Mouse (Mus musculus) CD8-positive naive resting alpha-beta T cell, adult 2 months (primary cell): ENCODE measurements at regions not wholly inside any gene's neighbourhood (a gene's known extent, or its start where the extent isn't known, plus 50 kb on each side); places are given as distances from the start of the nearest gene placed in this dataset.

Experiments
- DNase-seq, 2 experiments: peaks; one replicate each; pipeline ENCODE4 v3.0.0; 2022; ENCODE audit warnings: low read depth in 2 of 2, low spot score in 2 of 2

DNA sequence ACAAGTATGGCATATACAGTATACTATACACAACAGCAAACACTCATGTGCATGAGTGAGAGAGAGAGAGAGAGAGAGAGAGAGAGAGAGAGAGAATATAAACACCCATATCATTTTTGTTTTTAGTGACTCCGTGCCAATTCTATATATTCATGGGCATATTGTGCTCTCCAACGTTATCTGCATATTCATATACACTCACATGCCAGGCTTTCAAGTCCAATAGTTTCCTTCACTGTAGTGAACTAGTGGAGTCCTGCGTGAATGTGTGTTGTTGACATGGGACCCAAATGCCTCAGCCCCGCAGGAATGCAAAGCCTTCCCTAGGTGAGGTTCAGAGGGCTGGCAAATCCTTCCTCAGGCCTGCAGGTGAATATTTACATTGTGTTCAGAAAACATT is 53.4 kb upstream of the Nab1 start:
- DNase-seq: no peak

DNA sequence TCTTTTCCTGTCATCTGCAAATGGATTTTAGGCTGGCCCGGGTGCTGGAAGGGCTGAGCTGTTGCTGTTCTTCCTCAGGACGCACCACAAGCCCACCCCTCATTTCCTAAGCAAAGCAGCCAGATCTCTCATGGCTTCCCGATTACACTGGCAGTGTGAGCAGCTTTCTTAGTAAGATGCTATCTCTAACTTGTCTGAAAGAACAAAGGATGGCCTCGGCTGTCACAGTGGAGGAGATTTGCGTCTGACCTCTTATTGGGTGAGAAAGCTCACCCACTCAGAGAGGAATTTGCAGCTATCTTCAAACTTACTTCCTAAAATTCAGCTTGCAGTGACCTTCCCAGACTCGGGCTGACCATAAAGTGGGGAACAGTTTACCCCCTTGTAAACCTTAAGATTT is 64.7 kb upstream of the Nemp2 start:
- no peak for DNase-seq

- no peak for DNase-seq
Measured at GRCm38 (mm10) chr1:52571674-52572073, 58.8 kb upstream of the Nemp2 start.

DNA sequence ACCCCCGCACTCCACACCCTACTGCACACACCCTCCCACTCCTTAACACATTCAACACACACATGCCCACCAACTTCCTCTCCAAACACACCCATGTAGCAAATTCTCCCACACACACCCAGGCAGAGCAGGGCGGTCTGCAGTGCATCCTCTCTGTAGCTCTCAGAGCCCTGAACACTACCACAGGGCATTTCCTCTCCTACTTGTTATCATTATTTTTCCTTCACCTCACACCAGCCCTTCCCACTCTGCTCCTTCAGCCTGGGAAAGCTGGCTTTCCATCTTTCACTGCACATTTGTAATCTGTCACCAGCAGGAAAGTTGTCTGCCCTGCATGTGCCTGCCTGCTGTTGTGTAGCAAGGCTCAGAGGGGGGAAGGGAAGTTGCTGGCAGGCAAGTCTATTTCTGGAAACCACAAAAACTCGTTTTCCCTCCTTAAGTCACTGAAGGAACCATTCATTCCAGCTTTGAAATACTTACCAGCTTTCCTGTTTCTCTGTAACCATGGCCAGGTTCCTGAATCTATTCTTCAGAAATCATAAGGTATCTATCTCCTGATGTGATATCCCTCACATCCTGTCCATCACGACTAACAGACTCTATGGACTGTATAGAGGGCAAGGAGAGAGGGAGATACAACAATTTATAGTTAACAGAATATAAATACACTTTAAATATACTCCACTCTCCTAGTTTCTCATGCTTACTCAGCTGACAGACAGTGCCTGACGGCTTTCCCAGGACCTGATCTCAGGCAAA is 52.0 kb upstream of the Nemp2 start:
- DNase-seq: peak; percentile 30 to 50

DNA sequence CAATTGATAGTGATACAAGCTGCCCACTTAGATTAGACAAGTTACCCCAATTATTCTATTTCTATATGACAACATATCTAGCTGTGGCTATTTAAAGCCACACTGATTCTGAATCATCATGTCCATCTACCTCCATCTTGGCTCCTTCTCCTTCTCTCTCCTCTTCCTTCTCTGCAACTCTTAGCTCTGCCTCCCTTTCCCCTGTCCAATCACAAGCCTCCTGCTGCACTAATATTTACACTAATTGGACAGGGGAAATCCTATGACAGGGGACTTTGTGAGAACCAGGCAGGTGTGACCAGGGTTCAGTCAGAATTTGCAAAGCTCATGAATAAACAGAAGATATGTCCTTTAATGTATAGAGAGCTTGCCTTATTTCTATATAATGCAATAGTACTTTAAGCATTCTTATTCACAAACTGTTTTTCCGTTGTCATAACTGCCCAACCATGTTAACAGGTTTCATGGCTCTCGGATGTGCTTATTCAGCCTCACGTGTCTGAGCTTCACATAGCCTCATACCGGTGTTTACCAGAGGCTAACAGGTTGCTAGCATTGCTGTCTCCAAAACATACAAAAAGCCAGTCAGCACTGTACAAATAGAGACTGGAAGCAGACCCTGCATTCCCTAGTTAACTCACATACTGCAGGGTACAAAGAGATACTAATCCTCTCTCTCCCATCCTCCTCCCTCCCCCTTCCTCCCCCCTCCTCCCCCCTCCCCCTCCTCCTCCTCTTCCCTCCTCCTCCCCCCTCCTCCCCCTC is 50.2 kb upstream of the Nemp2 start:
- DNase-seq: no peak
